Mouse (Mus musculus) T-cell, adult 66 days (primary cell): ENCODE measurements around the gene Zfp120. TPM values are rescaled to one million over a fixed set of nuclear protein-coding genes. Genes with fewer than 3 reads are reported as not detected.

Source experiments
- total RNA-seq, 2 experiments: library from RNA; stranded (reverse); gene quantifications; 3 replicates in 1 of 2; 4 replicates in 1 of 2; pipeline ENCODE4 v1.2.4; 2023

Gene Zfp120
- 10 to 100 TPM in 1 of 2 experiments, 1 to 10 TPM in 1; 8.4 to 11.2 TPM for total RNA-seq

DNA sequence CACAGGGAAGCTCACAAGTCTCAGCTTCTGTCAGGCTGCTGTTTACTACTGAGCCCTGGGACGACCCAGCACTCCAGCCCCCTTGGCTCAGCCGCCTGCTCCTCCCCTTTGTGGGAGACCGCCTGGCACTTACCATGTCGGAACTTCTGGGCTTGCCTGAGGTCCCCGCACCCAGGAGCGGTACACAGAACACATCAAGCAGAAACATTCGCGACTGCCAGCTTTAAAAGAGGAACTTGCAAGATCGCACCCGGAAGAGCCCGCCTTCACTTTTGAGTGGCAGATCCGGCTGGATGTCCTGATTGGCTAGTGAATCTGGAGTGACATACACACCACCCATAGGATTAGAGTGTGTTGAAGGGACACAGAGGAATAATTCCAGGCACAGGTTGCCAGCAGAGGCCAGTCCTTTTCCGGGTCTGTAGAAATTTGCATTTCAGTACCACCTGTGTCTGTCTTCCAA is at the start of gene Zfp120:
Gene Zfp120, minus strand, starts transcription at position 274 of the 463 bp plus-strand sequence.

DNA sequence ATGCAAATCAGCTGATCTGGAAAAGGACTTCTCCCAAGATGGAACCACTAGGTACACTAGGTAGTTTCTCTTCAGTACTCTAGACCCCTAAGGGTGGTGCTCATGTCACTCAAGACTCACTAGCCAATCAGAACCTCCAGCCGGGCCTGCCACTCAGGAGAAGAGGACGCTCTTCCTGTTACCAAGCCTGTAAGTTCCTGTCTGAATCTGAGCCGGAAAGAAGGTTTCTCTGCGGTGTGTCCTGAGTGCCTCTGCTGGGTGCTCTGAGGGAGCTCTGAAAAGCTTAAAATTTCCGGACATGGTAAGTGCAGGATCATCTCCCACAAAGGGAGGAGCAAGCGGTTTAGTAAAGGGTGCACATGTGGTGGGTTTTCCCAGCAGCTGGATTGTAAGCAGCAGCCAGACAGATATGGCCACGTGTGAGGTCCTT is 45.1 kb upstream of the Zfp120 start, which contains the start of gene Gm14139:
Gene Gm14139, plus strand, starts transcription at position 186 of the 430 bp plus-strand sequence.

DNA sequence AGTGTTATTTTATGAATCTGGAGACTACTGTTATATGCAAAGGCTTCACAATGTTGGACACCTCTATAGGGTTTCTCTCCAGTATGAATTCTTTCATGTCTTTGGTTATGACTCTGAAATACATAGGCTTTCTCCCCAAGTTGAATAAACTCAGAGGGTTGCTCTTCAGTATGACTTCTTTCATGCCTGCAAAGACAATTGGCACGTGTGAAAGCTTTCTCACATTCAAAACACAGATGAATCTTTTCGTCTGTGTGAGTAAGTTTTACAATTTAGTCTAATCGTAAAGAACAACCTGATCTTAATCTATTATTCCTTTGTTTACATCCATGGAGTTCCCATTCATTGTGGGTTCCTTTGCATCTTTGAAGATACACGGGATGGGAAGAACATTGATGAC is 43.1 kb upstream of the Zfp120 start, which contains the start of gene Gm10770:
Gene Gm10770, minus strand, starts transcription at position 101 of the 400 bp plus-strand sequence.

Other genes starting within 250 kb of the Zfp120 start
- gene Gm10770, start 43.0 kb upstream of the Zfp120 start, total RNA-seq: not detected
- gene Gm14139, start 45.0 kb upstream of the Zfp120 start, total RNA-seq: 1 to 10 TPM in 1 of 2 experiments, under 1 TPM in 1; 0.65 to 1.1 TPM
- 1 to 10 TPM; 5.0 to 6.6 TPM for gene Zfp937, start 81.4 kb upstream of the Zfp120 start, total RNA-seq
- 10 to 100 TPM; 11.2 to 14.8 TPM for gene Gm21994, start 118.9 kb upstream of the Zfp120 start, total RNA-seq
- under 1 TPM; 0.68 to 0.76 TPM for gene Gm14124, start 120.8 kb upstream of the Zfp120 start, total RNA-seq
- 10 to 100 TPM in 1 of 2 experiments, 1 to 10 TPM in 1; 7.6 to 14.9 TPM for gene Gm10130, start 187.0 kb upstream of the Zfp120 start, total RNA-seq
- 1 to 10 TPM; 7.3 to 7.8 TPM for gene 3300002I08Rik, start 226.1 kb upstream of the Zfp120 start, total RNA-seq